Mouse (Mus musculus) lung, embryonic 14.5 days (tissue): Measurements from ENCODE around the gene Glod5. TPM values are rescaled to one million over a fixed set of nuclear protein-coding genes. Genes with fewer than 3 reads are reported as not detected.
"Not testable (repeated sequence)": the region's sequence is repeated elsewhere in the genome, so short reads cannot be mapped to it uniquely, and the experiment has no call there.

Source experiments
- ATAC-seq: fragments of 200-750 bp; cut with Nextera tagmentation; 2 replicates; pipeline ENCODE4 v1.8.0; 2017; ENCODE audit warnings: mild to moderate bottlenecking, moderate TSS enrichment, moderate library complexity; ENCODE audit not compliant: insufficient read depth
- DNase-seq: peaks from one replicate; pipeline ENCODE4 v3.0.0-alpha.2; 2015
- H3K27ac ChIP-seq: fragments of 300-500 bp; sonication (generic); 2 replicates; pipeline ENCODE4 v1.5.1; 2014; ENCODE audit warnings: low read depth, mild to moderate bottlenecking, moderate library complexity
- H3K27me3 ChIP-seq: fragments of 300-500 bp; sonication (generic); 2 replicates; pipeline ENCODE4 v1.6.1; 2014; ENCODE audit warnings: low read length, control low read depth; ENCODE audit not compliant: insufficient read depth
- H3K36me3 ChIP-seq: fragments of 300-500 bp; sonication (generic); 2 replicates; pipeline ENCODE4 v1.6.1; 2014; ENCODE audit warnings: control low read depth; ENCODE audit not compliant: insufficient read depth
- H3K4me1 ChIP-seq: fragments of 300-500 bp; sonication (generic); 2 replicates; pipeline ENCODE4 v1.6.1; 2014; ENCODE audit warnings: antibody characterized with exemption, control low read depth; ENCODE audit not compliant: insufficient read depth
- H3K4me2 ChIP-seq: fragments of 300-500 bp; sonication (generic); 2 replicates; pipeline ENCODE4 v1.6.1; 2014; ENCODE audit warnings: mild to moderate bottlenecking
- H3K4me3 ChIP-seq: fragments of 300-500 bp; sonication (generic); 2 replicates; pipeline ENCODE4 v1.5.1; 2014; ENCODE audit warnings: low read depth, low read length
- H3K9ac ChIP-seq: fragments of 300-500 bp; sonication (generic); 2 replicates; pipeline ENCODE4 v1.6.1; 2014
- H3K9me3 ChIP-seq: fragments of 300-500 bp; sonication (generic); 2 replicates; pipeline ENCODE4 v1.6.1; 2016; ENCODE audit warnings: low read depth, low read length, control low read depth
- CTCF ChIP-seq: IDR thresholded peaks from 2 replicates; pipeline ENCODE4 v1.5.1; 2016; ENCODE audit warnings: antibody characterized with exemption, low read depth
- WGBS: fragments of 180-500 bp; shearing (Covaris S2); extraction: QIAGEN DNeasy Blood & Tissue Kit; methylation state at CpG from one replicate; pipeline ENCODE4 v1.1.7; 2014; 5-methylcytosine and 5-hydroxymethylcytosine counted together
- polyA plus RNA-seq: library from polyadenylated mRNA; unstranded; fragments of >200 nt; fragmentation: Nextera tagmentation; extraction: Ambion mirVana; gene quantifications from 2 replicates; pipeline ENCODE4 v1.2.1, GENCODE M21; 2014

Gene Glod5
- polyA plus RNA-seq, 1 experiment from 2014 or later, result not detected

GRCm38 (mm10) chrX:8015675-8016074, 2.6 kb downstream of the Glod5 start:
- H3K9ac ChIP-seq, ATAC-seq, H3K9me3 ChIP-seq, H3K27me3 ChIP-seq, H3K27ac ChIP-seq, H3K4me2 ChIP-seq, H3K4me1 ChIP-seq, H3K4me3 ChIP-seq, H3K36me3 ChIP-seq: not testable (repeated sequence)
- peak; percentile 23; the same call in 1 of the 2 replicates for TF ChIP-seq CTCF
- DNase-seq, result peak; percentile 30
- WGBS, result 19% methylated on average over 7 of the region's 7 CpGs

- TF ChIP-seq CTCF, result no peak
- H3K9ac ChIP-seq, result no peak overlapping the region
- WGBS, result 43% methylated on average over 7 of the region's 8 CpGs
- no peaks in the 10 kb centered on the region for H3K4me1 ChIP-seq
- no peaks in the 10 kb centered on the region for H3K36me3 ChIP-seq
- H3K9me3 ChIP-seq, result no peaks in the 10 kb centered on the region
- ATAC-seq (no peak), DNase-seq (no peak)
- no peak overlapping the region for H3K4me2 ChIP-seq
- no peak overlapping the region for H3K27ac ChIP-seq
- no peak overlapping the region for H3K4me3 ChIP-seq
- no peaks in the 10 kb centered on the region for H3K27me3 ChIP-seq
Measured at GRCm38 (mm10) chrX:8013569-8014314, 4.5 kb downstream of the Glod5 start.

- Histone ChIP-seq H3K4me2 (no peak overlapping the region), H3K36me3 (no peaks in the 10 kb centered on the region), H3K4me3 (no peak overlapping the region), H3K9me3 (no peaks in the 10 kb centered on the region), H3K27ac (no peak overlapping the region), H3K9ac (no peak overlapping the region), H3K27me3 (no peaks in the 10 kb centered on the region), H3K4me1 (no peaks in the 10 kb centered on the region)
- TF ChIP-seq CTCF, result no peak
- ATAC-seq (no peak), DNase-seq (no peak)
- 16% methylated on average over 2 of the region's 2 CpGs for WGBS
Measured at GRCm38 (mm10) chrX:8013157-8013556, 5.1 kb downstream of the Glod5 start.

GRCm38 (mm10) chrX:8009356-8009755, 8.9 kb downstream of the Glod5 start:
- not testable (repeated sequence) for H3K9ac ChIP-seq, H3K27ac ChIP-seq, H3K27me3 ChIP-seq, H3K4me1 ChIP-seq, H3K4me3 ChIP-seq, H3K4me2 ChIP-seq, H3K9me3 ChIP-seq, H3K36me3 ChIP-seq, ATAC-seq, DNase-seq
- 84% methylated on average over 4 of the region's 4 CpGs for WGBS

- no peaks in the 10 kb centered on the region for H3K27me3 ChIP-seq
- no peak for TF ChIP-seq CTCF
- ATAC-seq, result no peak
- WGBS, result 47% methylated on average over 5 of the region's 5 CpGs
- no peak for DNase-seq
- no peak overlapping the region for H3K4me2 ChIP-seq
- H3K9ac ChIP-seq, result no peak overlapping the region
- H3K4me1 ChIP-seq, result no peaks in the 10 kb centered on the region
- no peaks in the 10 kb centered on the region for H3K9me3 ChIP-seq
- H3K36me3 ChIP-seq, result no peaks in the 10 kb centered on the region
- no peak overlapping the region for H3K27ac ChIP-seq
- H3K4me3 ChIP-seq, result no peak overlapping the region
Measured at GRCm38 (mm10) chrX:8008543-8008942, 9.7 kb downstream of the Glod5 start.

- no peaks in the 10 kb centered on the region for H3K36me3 ChIP-seq
- H3K27ac ChIP-seq, result no peak overlapping the region
- TF ChIP-seq CTCF, result no peak
- H3K9me3 ChIP-seq, result no peaks in the 10 kb centered on the region
- ATAC-seq (no peak), DNase-seq (no peak)
- 58% methylated on average over 4 of the region's 4 CpGs for WGBS
- H3K4me2 ChIP-seq, result no peak overlapping the region
- no peak overlapping the region for H3K9ac ChIP-seq
- no peaks in the 10 kb centered on the region for H3K4me1 ChIP-seq
- no peaks in the 10 kb centered on the region for H3K27me3 ChIP-seq
- no peak overlapping the region for H3K4me3 ChIP-seq
Measured at GRCm38 (mm10) chrX:8002971-8003370, 15.3 kb downstream of the Glod5 start.

GRCm38 (mm10) chrX:8002001-8002400, 16.3 kb downstream of the Glod5 start:
- Histone ChIP-seq H3K27me3 (no peaks in the 10 kb centered on the region), H3K27ac (no peak overlapping the region), H3K9ac (no peak overlapping the region), H3K4me1 (no peaks in the 10 kb centered on the region), H3K4me2 (no peak overlapping the region), H3K36me3 (no peaks in the 10 kb centered on the region), H3K4me3 (no peak overlapping the region), H3K9me3 (no peaks in the 10 kb centered on the region)
- ATAC-seq (no peak), DNase-seq (no peak)
- TF ChIP-seq CTCF, result no peak
- 34% methylated on average over 5 of the region's 5 CpGs for WGBS
